Mouse (Mus musculus) midbrain, embryonic 16.5 days (tissue): Measurements from ENCODE around the gene Ddi2. TPM values are rescaled to one million over a fixed set of nuclear protein-coding genes. Genes with fewer than 3 reads are reported as not detected.

Source experiments
- ATAC-seq: fragments of 200-750 bp; cut with Nextera tagmentation; 2 replicates; pipeline ENCODE4 v1.8.0; 2017; ENCODE audit warnings: moderate TSS enrichment
- H3K27ac ChIP-seq: fragments of 300-500 bp; sonication (generic); 2 replicates; pipeline ENCODE4 v1.5.1; 2014; ENCODE audit warnings: mild to moderate bottlenecking, low read length, mixed read lengths
- H3K27me3 ChIP-seq: fragments of 300-500 bp; sonication (generic); 2 replicates; pipeline ENCODE4 v1.6.1; 2014; ENCODE audit warnings: low read depth, low read length, mixed read lengths; ENCODE audit not compliant: control insufficient read depth, insufficient read depth
- H3K36me3 ChIP-seq: fragments of 300-500 bp; sonication (generic); 2 replicates; pipeline ENCODE4 v1.6.1; 2014; ENCODE audit warnings: mild to moderate bottlenecking, low read length, moderate library complexity, mixed read lengths; ENCODE audit not compliant: control insufficient read depth, insufficient read depth
- H3K4me1 ChIP-seq: fragments of 300-500 bp; sonication (generic); 2 replicates; pipeline ENCODE4 v1.6.1; 2014; ENCODE audit warnings: mild to moderate bottlenecking, low read length, mixed read lengths; ENCODE audit not compliant: control insufficient read depth, insufficient read depth
- H3K4me2 ChIP-seq: fragments of 300-500 bp; sonication (generic); 2 replicates; pipeline ENCODE4 v1.6.1; 2014; ENCODE audit warnings: mild to moderate bottlenecking, low read length, mixed read lengths
- H3K4me3 ChIP-seq: fragments of 300-500 bp; sonication (generic); 2 replicates; pipeline ENCODE4 v1.5.1; 2014; ENCODE audit warnings: low read depth, mild to moderate bottlenecking, low read length, moderate library complexity, mixed read lengths
- H3K9ac ChIP-seq: fragments of 300-500 bp; sonication (generic); 2 replicates; pipeline ENCODE4 v1.6.1; 2014; ENCODE audit warnings: low read depth, low read length, mixed read lengths
- H3K9me3 ChIP-seq: fragments of 300-500 bp; sonication (generic); replicated peaks from 2 replicates; pipeline ENCODE4 v1.6.1; 2014; ENCODE audit warnings: mild to moderate bottlenecking, low read length, mixed read lengths; ENCODE audit not compliant: control insufficient read depth, poor library complexity, severe bottlenecking
- WGBS: fragments of 180-500 bp; shearing (Covaris S2); extraction: QIAGEN DNeasy Blood & Tissue Kit; methylation state at CpG from one replicate; pipeline ENCODE4 v1.1.7; 2014; 5-methylcytosine and 5-hydroxymethylcytosine counted together
- polyA plus RNA-seq: library from polyadenylated mRNA; unstranded; fragments of >200 nt; fragmentation: Nextera tagmentation; extraction: Ambion mirVana; gene quantifications from 2 replicates; pipeline ENCODE4 v1.2.1, GENCODE M21; 2015

Gene Ddi2
- polyA plus RNA-seq, 1 experiment from 2014 or later: 10.0 TPM

- ATAC-seq: no peak
- WGBS: 90% methylated on average over 4 of the region's 4 CpGs
- no peaks in the 10 kb centered on the region for H3K27me3 ChIP-seq
These were observed 5.6 kb downstream of the Ddi2 start for GRCm38 (mm10) chr4:141717633-141718032.

GRCm38 (mm10) chr4:141715027-141715426, 8.2 kb downstream of the Ddi2 start:
- no peak overlapping the region for H3K27ac ChIP-seq
- no peak overlapping the region for H3K9ac ChIP-seq
- 85% methylated on average over 2 of the region's 2 CpGs for WGBS
- H3K4me3 ChIP-seq: no peak overlapping the region
- no peaks in the 10 kb centered on the region for H3K9me3 ChIP-seq
- no peak overlapping the region for H3K4me2 ChIP-seq
- no peaks in the 10 kb centered on the region for H3K4me1 ChIP-seq
- no peaks in the 10 kb centered on the region for H3K27me3 ChIP-seq
- peaks cover 6% of the 10 kb centered on the region for H3K36me3 ChIP-seq
- no peak for ATAC-seq

More at GRCm38 (mm10) chr4:141717633-141718032, 5.6 kb downstream of the Ddi2 start:
- no peak overlapping the region for H3K4me3 ChIP-seq
- no peak overlapping the region for H3K27ac ChIP-seq
- no peaks in the 10 kb centered on the region for H3K9me3 ChIP-seq
- peaks cover 6% of the 10 kb centered on the region; the same call in 1 of the 2 replicates for H3K36me3 ChIP-seq
- H3K4me1 ChIP-seq: peaks cover 16% of the 10 kb centered on the region
- no peak overlapping the region for H3K4me2 ChIP-seq
- H3K9ac ChIP-seq: no peak overlapping the region

GRCm38 (mm10) chr4:141713598-141714142, 9.5 kb downstream of the Ddi2 start:
- Histone ChIP-seq H3K9ac (no peak overlapping the region), H3K27ac (no peak overlapping the region), H3K27me3 (no peaks in the 10 kb centered on the region), H3K4me1 (no peaks in the 10 kb centered on the region), H3K9me3 (no peaks in the 10 kb centered on the region), H3K4me2 (no peak overlapping the region), H3K36me3 (peaks cover 6% of the 10 kb centered on the region), H3K4me3 (no peak overlapping the region)
- no peak for ATAC-seq
- WGBS: 85% methylated on average over 5 of the region's 5 CpGs

GRCm38 (mm10) chr4:141711250-141711649, 12.0 kb downstream of the Ddi2 start:
- 100% methylated on average over 1 of the region's 1 CpGs for WGBS

GRCm38 (mm10) chr4:141708971-141709370, 14.2 kb downstream of the Ddi2 start:
- Histone ChIP-seq H3K4me2 (no peak overlapping the region), H3K27me3 (no peaks in the 10 kb centered on the region), H3K4me3 (no peak overlapping the region), H3K36me3 (peaks cover 20% of the 10 kb centered on the region), H3K27ac (no peak overlapping the region), H3K9ac (no peak overlapping the region), H3K9me3 (no peaks in the 10 kb centered on the region), H3K4me1 (no peaks in the 10 kb centered on the region)
- ATAC-seq: no peak
- 95% methylated on average over 2 of the region's 2 CpGs for WGBS

More at GRCm38 (mm10) chr4:141711250-141711649, 12.0 kb downstream of the Ddi2 start:
- Histone ChIP-seq H3K27ac (no peak overlapping the region), H3K4me2 (no peak overlapping the region), H3K9ac (no peak overlapping the region), H3K4me3 (no peak overlapping the region), H3K9me3 (no peaks in the 10 kb centered on the region), H3K36me3 (peaks cover 6% of the 10 kb centered on the region), H3K27me3 (no peaks in the 10 kb centered on the region), H3K4me1 (no peaks in the 10 kb centered on the region)
- ATAC-seq: no peak

- 91% methylated on average over 7 of the region's 7 CpGs for WGBS
- no peak overlapping the region for H3K4me2 ChIP-seq
- no peaks in the 10 kb centered on the region for H3K9me3 ChIP-seq
- H3K36me3 ChIP-seq: peaks cover 17% of the 10 kb centered on the region
- H3K9ac ChIP-seq: no peak overlapping the region
- ATAC-seq: no peak
- H3K4me1 ChIP-seq: no peaks in the 10 kb centered on the region
- H3K27me3 ChIP-seq: no peaks in the 10 kb centered on the region
- H3K4me3 ChIP-seq: no peak overlapping the region
- no peak overlapping the region for H3K27ac ChIP-seq
These were observed 15.2 kb downstream of the Ddi2 start for GRCm38 (mm10) chr4:141708005-141708404.

- no peak overlapping the region for H3K4me3 ChIP-seq
- no peak; the same call in 1 of the 2 replicates for ATAC-seq
- H3K4me1 ChIP-seq: no peaks in the 10 kb centered on the region
- no peaks in the 10 kb centered on the region for H3K27me3 ChIP-seq
- no peak overlapping the region for H3K9ac ChIP-seq
- H3K36me3 ChIP-seq: peaks cover 18% of the 10 kb centered on the region
- WGBS: 60% methylated on average over 4 of the region's 4 CpGs
- no peaks in the 10 kb centered on the region for H3K9me3 ChIP-seq
- no peak overlapping the region for H3K4me2 ChIP-seq
- H3K27ac ChIP-seq: no peak overlapping the region
These were observed 17.9 kb downstream of the Ddi2 start for GRCm38 (mm10) chr4:141705331-141705730.

- ATAC-seq: no peak
- Histone ChIP-seq H3K4me1 (no peaks in the 10 kb centered on the region), H3K9ac (no peak overlapping the region), H3K36me3 (peaks cover 21% of the 10 kb centered on the region), H3K9me3 (no peaks in the 10 kb centered on the region), H3K4me2 (no peak overlapping the region), H3K27ac (no peak overlapping the region), H3K27me3 (no peaks in the 10 kb centered on the region), H3K4me3 (no peak overlapping the region)
- 90% methylated on average over 2 of the region's 2 CpGs for WGBS
These were observed 18.6 kb downstream of the Ddi2 start for GRCm38 (mm10) chr4:141704625-141705024.

- Histone ChIP-seq H3K9me3 (no peaks in the 10 kb centered on the region), H3K27me3 (no peaks in the 10 kb centered on the region), H3K36me3 (peaks cover 26% of the 10 kb centered on the region), H3K4me1 (no peaks in the 10 kb centered on the region), H3K4me2 (no peak overlapping the region), H3K9ac (no peak overlapping the region), H3K4me3 (no peak overlapping the region), H3K27ac (no peak overlapping the region)
- WGBS: 97% methylated on average over 8 of the region's 8 CpGs
- no peak for ATAC-seq
These were observed 28.5 kb downstream of the Ddi2 start for GRCm38 (mm10) chr4:141694719-141695118.
